Mouse (Mus musculus): ENCODE data around the gene Tanc1.

GRCm38 (mm10) chr2:59843156-59843555 is 231.3 kb downstream of the Tanc1 start:
- TF ChIP-seq FLI1 (IDR thresholded peaks at IDR 0.05; ENCODE audit: low read length) (no peak), GATA1 (IDR thresholded peaks at IDR 0.05; ENCODE audit: borderline replicate concordance, low read length) (no peak)
